Mouse (Mus musculus) left cerebral cortex, adult 6 months (tissue): ENCODE data around the gene Senp3. TPM values are rescaled to one million over a fixed set of nuclear protein-coding genes. Genes with fewer than 3 reads are reported as not detected.

Source experiments
- long read RNA-seq, 2 experiments: library from polyadenylated mRNA; unstranded; transcript quantifications; one replicate each; pipeline ENCODE4 v2.0.0; 2019 to 2020
- polyA plus RNA-seq: library from polyadenylated mRNA; unstranded; fragments of <200 nt; fragmentation: Nextera tagmentation; gene quantifications from 2 replicates; pipeline ENCODE4 v1.2.3, GENCODE M21; 2021

Gene Senp3
- 16.2 and 20.9 TPM in 2 replicates for polyA plus RNA-seq
- long read RNA-seq, experiment 1, transcript Senp3-201 (11 exons, 2,313 nt): major isoform, 86 of 127 reads
- long read RNA-seq, experiment 1, partial matches to known transcripts: 30 of 127 reads
- long read RNA-seq, experiment 1, other reads (novel, unspliced or antisense): 6 of 127 reads
- long read RNA-seq, experiment 2, partial matches to known transcripts: 9 of 16 reads
- long read RNA-seq, experiment 2, other reads (novel, unspliced or antisense): 3 of 16 reads

GRCm38 (mm10) chr11:69681314-69682208 is at the start of gene Senp3:
Gene Senp3 (minus strand): TSS chr11:69682084.

DNA sequence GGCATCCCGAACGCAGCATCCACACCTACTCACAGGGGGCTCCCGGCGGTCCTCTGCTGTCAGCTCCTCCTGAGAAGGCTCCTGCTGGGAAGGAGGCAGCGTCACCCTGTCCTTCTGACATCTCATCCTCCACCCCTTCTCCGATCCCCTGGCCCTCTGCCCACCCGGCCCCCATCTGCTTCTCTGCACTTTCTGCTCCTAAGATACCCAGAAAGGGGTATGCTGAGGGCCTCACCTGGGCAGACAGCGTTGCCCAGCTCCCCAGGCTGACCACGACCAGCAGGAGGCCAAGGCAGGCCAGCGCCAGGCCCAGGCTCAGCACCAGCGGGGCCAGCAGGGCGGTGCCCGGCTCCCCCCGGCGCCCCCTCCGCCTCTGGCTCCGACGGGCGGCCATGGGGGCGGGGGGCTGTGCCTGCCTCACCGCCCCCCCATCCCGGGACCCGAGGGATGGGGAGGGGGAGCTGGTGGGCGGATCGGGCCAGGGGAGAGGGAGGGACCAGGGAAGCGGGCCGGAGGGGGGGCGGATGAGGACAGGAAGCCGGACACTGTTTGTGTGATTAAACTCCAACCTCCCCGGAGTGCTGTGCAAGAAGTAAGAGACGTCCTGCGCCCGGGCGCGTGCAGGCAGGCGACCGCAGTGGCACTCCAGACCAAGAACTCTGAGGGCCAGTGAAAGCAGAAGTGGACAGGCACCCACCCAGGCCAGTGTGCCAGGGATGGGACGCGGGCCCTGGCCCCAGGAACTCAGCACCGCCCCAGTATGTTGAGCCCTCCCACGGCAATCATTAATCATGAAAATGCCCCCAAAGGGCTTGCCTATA is 13.7 kb upstream of the Senp3 start, which contains the start of the genes Tnfsf12 and Tnfsfm13:
TSS of gene Tnfsf12 (minus strand) at position 489 of the 821 bp plus-strand sequence.
TSS of gene Tnfsfm13 (minus strand) at position 738 of the 821 bp plus-strand sequence.

DNA sequence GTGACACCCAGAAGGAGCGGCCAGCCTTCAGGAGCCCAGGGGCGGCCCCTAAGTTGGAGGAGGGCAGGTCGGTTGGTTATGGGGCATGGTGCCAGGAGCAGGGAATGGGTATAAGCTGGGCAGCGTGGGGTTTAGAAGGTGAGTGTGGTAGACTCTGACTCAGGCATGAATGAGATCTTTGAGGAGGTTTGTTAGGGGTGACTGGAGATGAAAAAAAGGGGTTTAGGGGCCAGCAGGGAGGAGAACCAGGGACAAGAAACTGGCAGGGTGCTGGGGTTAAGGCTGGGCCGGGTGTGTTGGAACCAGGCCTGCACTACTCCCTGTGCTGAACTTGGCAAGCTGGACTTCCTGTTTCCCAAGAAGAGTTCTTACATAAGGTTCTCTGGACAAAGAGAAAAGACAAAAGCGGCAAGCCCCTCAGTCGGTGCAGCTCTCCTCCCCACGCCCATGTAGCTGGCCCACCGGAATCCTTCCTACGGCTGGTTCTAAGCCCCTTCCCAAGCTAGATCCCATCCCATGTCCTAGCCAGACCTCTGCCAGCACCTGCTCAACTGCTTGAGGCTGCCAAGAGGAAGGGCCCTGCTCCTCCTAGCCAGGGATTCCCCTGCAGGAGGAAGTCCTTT is 3.8 kb upstream of the Senp3 start, which contains the start of gene Tnfsf13:
TSS of gene Tnfsf13 (minus strand) at position 259 of the 623 bp plus-strand sequence.

GRCm38 (mm10) chr11:69672211-69672706 is 9.6 kb downstream of the Senp3 start, which contains the start of gene Eif4a1:
Gene Eif4a1 (minus strand): TSS chr11:69672423.

GRCm38 (mm10) chr11:69665961-69666664 is 15.8 kb downstream of the Senp3 start, which contains the start of gene Cd68:
Gene Cd68 (minus strand): TSS chr11:69666153.

GRCm38 (mm10) chr11:69662213-69662966 is 19.5 kb downstream of the Senp3 start, which contains the start of gene Mpdu1:
Gene Mpdu1 (minus strand): TSS chr11:69662642.

GRCm38 (mm10) chr11:69655264-69656064 is 26.4 kb downstream of the Senp3 start, which contains the start of gene Sox15:
Gene Sox15 (plus strand): TSS chr11:69655314.

GRCm38 (mm10) chr11:69632284-69633089 is 49.4 kb downstream of the Senp3 start, which contains the start of gene Fxr2:
Gene Fxr2 (plus strand): TSS chr11:69632990.

Other genes with a start within 250 kb of the Senp3 start
- gene Dnah2, start 133.0 kb downstream of the Senp3 start, polyA plus RNA-seq: 0.19 and 0.56 TPM in 2 replicates
- gene Efnb3, start 121.9 kb downstream of the Senp3 start, polyA plus RNA-seq: 14.0 and 33.2 TPM in 2 replicates
- 11.1 and 12.9 TPM in 2 replicates for gene Wrap53, start 101.8 kb downstream of the Senp3 start, polyA plus RNA-seq
- 20.2 and 20.9 TPM in 2 replicates for gene Trp53, start 101.7 kb downstream of the Senp3 start, polyA plus RNA-seq
- gene Atp1b2, start 76.1 kb downstream of the Senp3 start, polyA plus RNA-seq: 153 and 269 TPM in 2 replicates
- not detected in 2 replicates for gene Shbg, start 64.2 kb downstream of the Senp3 start, polyA plus RNA-seq
- 13.9 and 15.2 TPM in 2 replicates for gene Sat2, start 60.1 kb downstream of the Senp3 start, polyA plus RNA-seq
- 6.9 and 10.3 TPM in 2 replicates for gene Fxr2, start 49.1 kb downstream of the Senp3 start, polyA plus RNA-seq
- 0.36 TPM in 1 of 2 replicates, not detected in the other for gene Sox15, start 26.8 kb downstream of the Senp3 start, polyA plus RNA-seq
- 87.7 and 102 TPM in 2 replicates for gene Mpdu1, start 19.4 kb downstream of the Senp3 start, polyA plus RNA-seq
- gene Cd68, start 15.9 kb downstream of the Senp3 start, polyA plus RNA-seq: 18.2 and 20.8 TPM in 2 replicates
- 163 and 212 TPM in 2 replicates for gene Eif4a1, start 9.7 kb downstream of the Senp3 start, polyA plus RNA-seq
- 3.5 and 3.8 TPM in 2 replicates for gene Tnfsf13, start 3.7 kb upstream of the Senp3 start, polyA plus RNA-seq
- gene Tnfsf12, start 13.8 kb upstream of the Senp3 start, polyA plus RNA-seq: 3.3 and 11.2 TPM in 2 replicates
- gene Tnfsfm13, start 14.0 kb upstream of the Senp3 start, polyA plus RNA-seq: 3.0 and 5.7 TPM in 2 replicates
- gene Polr2a, start 76.6 kb upstream of the Senp3 start, polyA plus RNA-seq: 3.9 and 7.0 TPM in 2 replicates
- not detected in 2 replicates for gene Slc35g3, start 79.9 kb upstream of the Senp3 start, polyA plus RNA-seq
- gene Zbtb4, start 83.8 kb upstream of the Senp3 start, polyA plus RNA-seq: 6.7 and 9.8 TPM in 2 replicates
- gene Chrnb1, start 113.9 kb upstream of the Senp3 start, polyA plus RNA-seq: 0.17 and 0.19 TPM in 2 replicates
- gene Fgf11, start 119.8 kb upstream of the Senp3 start, polyA plus RNA-seq: 2.3 and 2.7 TPM in 2 replicates
- gene Tmem102, start 123.5 kb upstream of the Senp3 start, polyA plus RNA-seq: 0.39 and 0.40 TPM in 2 replicates
- gene Gm39566, start 133.2 kb upstream of the Senp3 start, polyA plus RNA-seq: not detected in 2 replicates
- gene Spem2, start 136.4 kb upstream of the Senp3 start, polyA plus RNA-seq: not detected in 2 replicates
- not detected in 2 replicates for gene Spem1, start 140.1 kb upstream of the Senp3 start, polyA plus RNA-seq
- 12.4 and 16.8 TPM in 2 replicates for gene Nlgn2, start 155.7 kb upstream of the Senp3 start, polyA plus RNA-seq
- 510 and 573 TPM in 2 replicates for gene Tmem256, start 156.4 kb upstream of the Senp3 start, polyA plus RNA-seq
- gene Plscr3, start 164.3 kb upstream of the Senp3 start, polyA plus RNA-seq: 4.0 and 11.7 TPM in 2 replicates
- gene Tnk1, start 176.6 kb upstream of the Senp3 start, polyA plus RNA-seq: 0.08 TPM in 1 of 2 replicates, not detected in the other
- not detected in 2 replicates for gene Tmem95, start 195.9 kb upstream of the Senp3 start, polyA plus RNA-seq
- 0.42 and 0.43 TPM in 2 replicates for gene Kctd11, start 199.3 kb upstream of the Senp3 start, polyA plus RNA-seq
- gene Acap1, start 213.5 kb upstream of the Senp3 start, polyA plus RNA-seq: not detected in 2 replicates
- 0.20 and 0.37 TPM in 2 replicates for gene 2810408A11Rik, start 218.9 kb upstream of the Senp3 start, polyA plus RNA-seq
- gene Neurl4, start 219.0 kb upstream of the Senp3 start, polyA plus RNA-seq: 8.7 and 12.8 TPM in 2 replicates
- 19.7 and 23.9 TPM in 2 replicates for gene Gps2, start 231.8 kb upstream of the Senp3 start, polyA plus RNA-seq
- gene Eif5a, start 239.9 kb upstream of the Senp3 start, polyA plus RNA-seq: 765 and 797 TPM in 2 replicates